Mouse (Mus musculus) hindbrain, embryonic 10.5 days (tissue): ENCODE results near the gene Gpatch2l. TPM values are rescaled to one million over a fixed set of nuclear protein-coding genes. Genes with fewer than 3 reads are reported as not detected.

ENCODE experiments used
- polyA plus RNA-seq: library from polyadenylated mRNA; unstranded; fragments of >200 nt; fragmentation: Nextera tagmentation; extraction: Ambion mirVana; gene quantifications from 2 replicates; pipeline ENCODE4 v1.2.1, GENCODE M21; 2016

Gene Gpatch2l
- polyA plus RNA-seq, 1 experiment from 2014 or later: 17.7 TPM

Other genes with a start within 250 kb of the Gpatch2l start
- gene Tgfb3, start 162.8 kb upstream of the Gpatch2l start, polyA plus RNA-seq: 7.0 and 8.4 TPM in 2 replicates
- 86.4 and 94.1 TPM in 2 replicates for gene Ift43, start 159.3 kb upstream of the Gpatch2l start, polyA plus RNA-seq
- gene Esrrb, start 119.3 kb downstream of the Gpatch2l start, polyA plus RNA-seq: 0.31 and 0.71 TPM in 2 replicates